Mouse (Mus musculus) CH12.LX (cell line): ENCODE results near the gene Unc13a. TPM values are rescaled to one million over a fixed set of nuclear protein-coding genes. Genes with fewer than 3 reads are reported as not detected.

Experiments used
- DNase-seq: peaks from one replicate; pipeline ENCODE4 v3.0.0-alpha.2; 2013; ENCODE audit errors: extremely low read depth
- H3K27ac ChIP-seq: 2 replicates; pipeline ENCODE4 v1.5.1; 2012; ENCODE audit warnings: low read depth, mild to moderate bottlenecking, control low read depth, moderate library complexity; ENCODE audit not compliant: insufficient read depth
- H3K27me3 ChIP-seq: replicated peaks from 2 replicates; pipeline ENCODE3; 2012; ENCODE audit warnings: inconsistent platforms
- H3K36me3 ChIP-seq, 2 experiments: replicated peaks in 1 of 2; 2 replicates each; pipeline versions ENCODE3 to v1.6.1; 2012; ENCODE audit warnings: inconsistent platforms in 1 of 2, low read length in 1 of 2, mild to moderate bottlenecking in 1 of 2, mixed read lengths in 1 of 2, moderate library complexity in 1 of 2; ENCODE audit not compliant: control insufficient read depth in 1 of 2, insufficient read depth in 1 of 2
- H3K4me1 ChIP-seq, 2 experiments: 2 replicates each; pipeline ENCODE4 v1.6.1; 2012; ENCODE audit warnings: inconsistent platforms in 1 of 2, moderate library complexity in 1 of 2; ENCODE audit not compliant: insufficient read depth in 2 of 2, control insufficient read depth in 1 of 2
- H3K4me2 ChIP-seq: 2 replicates; pipeline ENCODE4 v1.6.1; 2012; ENCODE audit warnings: low read depth, mild to moderate bottlenecking, control low read depth; ENCODE audit not compliant: poor library complexity, insufficient read depth, severe bottlenecking
- H3K4me3 ChIP-seq, 3 experiments: fragments of 150-350 bp in 1 of 3; sonication (generic) in 1 of 3; replicated peaks in 1 of 3; 2 replicates each; pipeline versions ENCODE3 to v1.5.1; 2011 to 2012; ENCODE audit warnings: low read depth in 2 of 3, low read length in 2 of 3, mild to moderate bottlenecking in 2 of 3, moderate library complexity in 2 of 3, control low read depth in 1 of 3, improper control_type of control experiment in 1 of 3, inconsistent platforms in 1 of 3, mixed read lengths in 1 of 3; ENCODE audit not compliant: poor library complexity in 1 of 3
- H3K79me2 ChIP-seq: replicated peaks from 2 replicates; pipeline ENCODE4 v1.6.1; 2012; ENCODE audit warnings: mild to moderate bottlenecking, moderate library complexity; ENCODE audit not compliant: control insufficient read depth, poor library complexity, insufficient read depth, severe bottlenecking; ENCODE audit errors: extremely low read depth
- H3K9ac ChIP-seq: 2 replicates; pipeline ENCODE4 v1.6.1; 2012; ENCODE audit warnings: low read depth, mild to moderate bottlenecking, control low read depth, moderate library complexity; ENCODE audit not compliant: insufficient read depth
- H3K9me3 ChIP-seq: replicated peaks from 2 replicates; pipeline ENCODE3; 2012; ENCODE audit warnings: low read length, inconsistent platforms, mixed read lengths
- CHD1 ChIP-seq: IDR thresholded peaks from 2 replicates; pipeline ENCODE4 v1.6.1; 2012; ENCODE audit warnings: low read depth, low read length, improper control_type of control experiment, inconsistent platforms
- CHD2 ChIP-seq: IDR thresholded peaks from 2 replicates; pipeline ENCODE4 v1.6.1; 2011; ENCODE audit warnings: low read length, improper control_type of control experiment
- E2F4 ChIP-seq: IDR thresholded peaks from 2 replicates; pipeline ENCODE4 v1.6.1; 2011; ENCODE audit warnings: low read depth, low read length, improper control_type of control experiment; ENCODE audit not compliant: insufficient replicate concordance
- ELF1 ChIP-seq: IDR thresholded peaks from 2 replicates; pipeline ENCODE4 v1.6.1; 2014; ENCODE audit warnings: low read depth, mild to moderate bottlenecking, inconsistent platforms, low read length, improper control_type of control experiment
- ETS1 ChIP-seq: conservative IDR thresholded peaks from 2 replicates; pipeline ENCODE4 v1.6.1; 2012; ENCODE audit warnings: low read depth, mild to moderate bottlenecking, inconsistent platforms, low read length, improper control_type of control experiment, moderate library complexity
- GABPA ChIP-seq: IDR thresholded peaks from 2 replicates; pipeline ENCODE4 v1.6.1; 2012; ENCODE audit warnings: low read depth, low read length, improper control_type of control experiment, inconsistent platforms; ENCODE audit not compliant: insufficient replicate concordance
- HCFC1 ChIP-seq: IDR thresholded peaks from 2 replicates; pipeline ENCODE4 v1.6.1; 2012; ENCODE audit warnings: low read depth, mild to moderate bottlenecking, inconsistent platforms, low read length, improper control_type of control experiment
- JUN ChIP-seq: IDR thresholded peaks from 2 replicates; pipeline ENCODE4 v1.6.1; 2011; ENCODE audit warnings: low read depth, mild to moderate bottlenecking, low read length, improper control_type of control experiment, moderate library complexity; ENCODE audit not compliant: insufficient read depth
- JUND ChIP-seq: conservative IDR thresholded peaks from 2 replicates; pipeline ENCODE4 v1.6.1; 2011; ENCODE audit warnings: low read depth, low read length, improper control_type of control experiment
- KAT2A ChIP-seq: IDR thresholded peaks from 2 replicates; pipeline ENCODE4 v1.6.1; 2012; ENCODE audit warnings: low read length, improper control_type of control experiment, inconsistent platforms; ENCODE audit not compliant: insufficient replicate concordance
- MAFK ChIP-seq: IDR thresholded peaks from 2 replicates; pipeline ENCODE4 v1.6.1; 2011; ENCODE audit warnings: low read length, improper control_type of control experiment; ENCODE audit not compliant: insufficient replicate concordance
- MAX ChIP-seq: IDR thresholded peaks from 2 replicates; pipeline ENCODE4 v1.6.1; 2011; ENCODE audit warnings: low read length, improper control_type of control experiment
- MAZ ChIP-seq: IDR thresholded peaks from 2 replicates; pipeline ENCODE4 v1.6.1; 2012; ENCODE audit warnings: low read depth, mild to moderate bottlenecking, inconsistent platforms, low read length, improper control_type of control experiment, moderate library complexity
- MEF2A ChIP-seq: IDR thresholded peaks from 2 replicates; pipeline ENCODE4 v1.6.1; 2014; ENCODE audit warnings: low read depth, mild to moderate bottlenecking, inconsistent platforms, low read length, improper control_type of control experiment, borderline replicate concordance
- MXI1 ChIP-seq: IDR thresholded peaks from 2 replicates; pipeline ENCODE4 v1.6.1; 2011; ENCODE audit warnings: mild to moderate bottlenecking, low read depth, low read length, improper control_type of control experiment
- PAX5 ChIP-seq: IDR thresholded peaks from 2 replicates; pipeline ENCODE4 v1.6.1; 2012; ENCODE audit warnings: low read length, inconsistent platforms, mixed read lengths
- POLR2A ChIP-seq: IDR thresholded peaks from 2 replicates; pipeline ENCODE4 v1.6.1; 2011; ENCODE audit warnings: low read depth, mild to moderate bottlenecking, improper control_type of control experiment, low read length
- POLR2AphosphoS2 ChIP-seq: IDR thresholded peaks from 2 replicates; pipeline ENCODE4 v1.6.1; 2011; ENCODE audit warnings: low read depth, low read length, improper control_type of control experiment
- RCOR1 ChIP-seq: conservative IDR thresholded peaks from 2 replicates; pipeline ENCODE4 v1.6.1; 2012; ENCODE audit warnings: low read depth, mild to moderate bottlenecking, inconsistent platforms, low read length, improper control_type of control experiment
- SIN3A ChIP-seq: IDR thresholded peaks from 2 replicates; pipeline ENCODE4 v1.6.1; 2012; ENCODE audit warnings: low read length, improper control_type of control experiment, inconsistent platforms
- SMC3 ChIP-seq: IDR thresholded peaks from 2 replicates; pipeline ENCODE4 v1.6.1; 2011; ENCODE audit warnings: low read depth, low read length, improper control_type of control experiment
- TBP ChIP-seq: conservative IDR thresholded peaks from 2 replicates; pipeline ENCODE4 v1.6.1; 2011; ENCODE audit warnings: low read depth, low read length, improper control_type of control experiment
- TCF12 ChIP-seq: IDR thresholded peaks from 2 replicates; pipeline ENCODE4 v1.6.1; 2014; ENCODE audit warnings: low read depth, mild to moderate bottlenecking, inconsistent platforms, low read length, improper control_type of control experiment
- UBTF ChIP-seq: IDR thresholded peaks from 2 replicates; pipeline ENCODE4 v1.6.1; 2012; ENCODE audit warnings: low read depth, mild to moderate bottlenecking, inconsistent platforms, low read length, improper control_type of control experiment, moderate library complexity
- USF1 ChIP-seq: IDR thresholded peaks from 2 replicates; pipeline ENCODE4 v1.6.1; 2014; ENCODE audit warnings: low read depth, mild to moderate bottlenecking, inconsistent platforms, low read length, improper control_type of control experiment
- USF2 ChIP-seq: conservative IDR thresholded peaks from 2 replicates; pipeline ENCODE4 v1.6.1; 2011; ENCODE audit warnings: low read depth, low read length, improper control_type of control experiment
- ZC3H11A ChIP-seq: IDR thresholded peaks from 2 replicates; pipeline ENCODE4 v1.6.1; 2012; ENCODE audit warnings: low read depth, mild to moderate bottlenecking, inconsistent platforms, low read length, improper control_type of control experiment
- ZMIZ1 ChIP-seq: IDR thresholded peaks from 2 replicates; pipeline ENCODE4 v1.6.1; 2012; ENCODE audit warnings: low read depth, mild to moderate bottlenecking, inconsistent platforms, low read length, improper control_type of control experiment
- ZNF384 ChIP-seq: IDR thresholded peaks from 2 replicates; pipeline ENCODE4 v1.6.1; 2012; ENCODE audit warnings: low read depth, low read length, improper control_type of control experiment, inconsistent platforms
- dilution Hi-C: fragments of 300-500 bp; cut with MboI; formaldehyde crosslinking; loops from 2 replicates; pipeline ENCODE4 v1.14.3; 2020; ENCODE audit warnings: low sequenced_read_pairs; ENCODE audit not compliant: extremely low pct_unique_long_range_greater_than_20kb, extremely low pct_ligation_motif_present
- in situ Hi-C: fragments of 300-500 bp; cut with MboI; formaldehyde crosslinking; loops from 3 replicates; pipeline ENCODE4 v1.14.3; 2019; ENCODE audit warnings: low sequenced_read_pairs, low pct_ligation_motif_present, low pct_unique_long_range_greater_than_20kb, mixed read lengths
- polyA plus RNA-seq: library from polyadenylated mRNA; unstranded; fragments of >175 nt; gene quantifications from 2 replicates; pipeline ENCODE4 v1.2.1, GENCODE M21; 2012; ENCODE audit warnings: low read depth; ENCODE audit not compliant: insufficient read length
- total RNA-seq, 2 experiments: library from RNA; depleted of rRNA; stranded (reverse); fragments of 300-350 nt in 1 of 2; fragments of >200 nt in 1 of 2; gene quantifications; 2 replicates each; pipeline ENCODE4 v1.2.3; 2012 to 2014

Gene Unc13a
- total and polyA plus RNA-seq, 3 experiments = 0.68 to 2.1 (median 1.0) TPM

- H3K4me1 ChIP-seq = no peaks in the 10 kb centered on the region
- no peak overlapping the region for H3K27ac ChIP-seq
- no peaks in the 10 kb centered on the region for H3K27me3 ChIP-seq
- H3K9me3 ChIP-seq = peaks cover 12% of the 10 kb centered on the region
- TF ChIP-seq USF1 (no peak), MAZ (no peak), TBP (no peak), PAX5 (no peak), JUND (no peak), ZNF384 (no peak), CHD1 (no peak), MAFK (no peak), UBTF (no peak), POLR2A (no peak), GABPA (no peak), MEF2A (no peak), SMC3 (no peak), MAX (no peak), USF2 (no peak), HCFC1 (no peak), TCF12 (no peak), ZMIZ1 (no peak), MXI1 (no peak)
- no peak for DNase-seq
- H3K4me2 ChIP-seq = no peak overlapping the region
- H3K79me2 ChIP-seq = no peaks in the 10 kb centered on the region
- H3K9ac ChIP-seq = no peak overlapping the region
- H3K4me3 ChIP-seq = no peak overlapping the region
- dilution Hi-C loops = no loop called here
- in situ Hi-C loops = no loop called here
- peaks cover 25 to 39% of the 10 kb centered on the region in 2 experiments for H3K36me3 ChIP-seq
Observed at GRCm38 (mm10) chr8:71693166-71694041, 21.8 kb upstream of the Unc13a start.

- Histone ChIP-seq H3K4me3 (no peak overlapping the region), H3K27ac (no peak overlapping the region), H3K9ac (no peak overlapping the region), H3K4me2 (no peak overlapping the region), H3K36me3 (peaks cover 33 to 47% of the 10 kb centered on the region in 2 experiments), H3K27me3 (no peaks in the 10 kb centered on the region), H3K4me1 (no peaks in the 10 kb centered on the region), H3K79me2 (no peaks in the 10 kb centered on the region), H3K9me3 (peaks cover 12% of the 10 kb centered on the region)
- no peak for TF ChIP-seq E2F4
- TF ChIP-seq CHD2 = no peak
- TF ChIP-seq POLR2AphosphoS2 = no peak
- no peak for TF ChIP-seq TCF12
- no peak for TF ChIP-seq JUN
- no peak for TF ChIP-seq JUND
- no peak for TF ChIP-seq ETS1
- TF ChIP-seq PAX5 = no peak
- no peak for TF ChIP-seq TBP
- no peak for TF ChIP-seq RCOR1
- TF ChIP-seq ZC3H11A = no peak
- TF ChIP-seq ELF1 = no peak
- TF ChIP-seq SIN3A = no peak
- TF ChIP-seq UBTF = no peak
- no peak for TF ChIP-seq MEF2A
- TF ChIP-seq KAT2A = no peak
- dilution Hi-C loops = no loop called here
- in situ Hi-C loops = no loop called here
- no peak for DNase-seq
Observed at GRCm38 (mm10) chr8:71692509-71692908, 21.0 kb upstream of the Unc13a start.
